Mouse (Mus musculus): ENCODE measurements around the gene Eng.

Gene Eng

DNA sequence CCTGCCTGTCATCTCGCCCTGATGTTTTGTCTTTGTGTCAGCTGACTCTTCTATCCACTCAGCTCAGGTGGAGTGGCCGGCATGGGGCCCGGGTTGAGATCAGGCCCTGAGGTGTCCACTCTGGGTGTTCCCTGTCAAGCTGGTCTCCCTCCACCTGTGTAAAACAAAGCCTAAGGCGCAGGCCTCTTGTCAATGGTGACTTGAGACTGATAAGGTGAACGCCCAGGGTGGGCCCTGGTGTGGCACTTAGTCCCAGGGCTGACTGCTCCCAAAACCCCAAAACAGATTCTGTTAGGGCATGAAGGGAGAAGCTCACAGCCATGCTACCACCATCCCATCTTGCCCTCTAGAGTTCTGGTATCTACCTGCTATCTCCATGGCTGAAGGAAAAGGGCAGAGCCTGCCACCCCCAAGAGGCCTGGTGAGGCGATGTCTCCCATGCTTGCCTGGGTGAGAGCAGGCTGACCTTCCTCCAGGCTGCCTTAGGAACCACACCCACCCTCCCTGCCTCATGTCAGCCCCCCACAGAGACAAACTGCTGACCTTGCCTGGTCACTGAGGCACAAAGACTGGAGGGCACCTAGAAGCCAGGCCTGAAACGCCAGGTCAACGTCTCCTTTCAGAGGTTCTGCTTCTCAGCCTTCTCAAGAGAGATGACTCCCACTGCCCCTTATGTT lies 1.5 kb upstream of the Eng start:
- no peak for DNase-seq (ENCODE audit: low spot score)

DNA sequence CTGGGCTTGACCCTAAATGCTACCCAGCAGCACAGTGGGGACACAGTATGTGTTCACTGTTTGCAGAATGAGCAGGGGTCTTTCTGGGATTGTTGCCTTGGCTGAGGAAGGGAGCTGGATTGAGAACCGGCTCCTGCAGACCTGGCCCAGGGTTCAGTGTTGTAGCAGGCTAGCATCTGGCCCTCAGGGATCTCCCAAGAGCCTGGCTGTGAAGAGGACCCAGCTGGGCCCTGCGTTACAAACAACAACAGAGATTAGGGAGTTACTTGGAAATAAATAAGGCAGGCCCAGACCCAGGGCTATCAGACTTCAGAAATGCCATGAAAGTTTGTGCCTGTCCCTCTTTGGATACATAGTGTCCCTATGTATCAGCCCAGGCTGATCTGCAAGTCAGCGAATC lies 748 bp upstream of the Eng start:
- no peak for DNase-seq (ENCODE audit: low spot score)

DNA sequence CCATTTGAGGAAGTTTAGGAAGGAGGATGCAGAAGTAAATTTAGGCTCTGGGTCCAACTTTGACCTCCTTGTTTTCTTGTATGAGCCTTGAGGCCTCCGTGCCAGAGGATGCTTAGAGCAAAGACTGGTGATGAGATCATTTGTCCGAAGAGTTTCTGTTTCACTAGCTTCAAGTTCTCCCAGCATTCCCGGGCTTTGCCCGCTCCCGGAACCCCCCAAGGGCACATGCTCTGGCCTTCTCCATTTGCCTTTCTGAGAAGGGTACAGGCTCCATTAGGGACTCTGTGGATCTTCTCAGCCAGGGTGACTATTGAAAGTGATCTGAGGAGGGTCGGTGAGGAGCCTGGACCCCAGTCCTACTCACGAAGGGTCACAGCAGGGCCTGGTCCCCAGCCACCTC lies 971 bp downstream of the Eng start:
- no peak for DNase-seq (ENCODE audit: low spot score)

DNA sequence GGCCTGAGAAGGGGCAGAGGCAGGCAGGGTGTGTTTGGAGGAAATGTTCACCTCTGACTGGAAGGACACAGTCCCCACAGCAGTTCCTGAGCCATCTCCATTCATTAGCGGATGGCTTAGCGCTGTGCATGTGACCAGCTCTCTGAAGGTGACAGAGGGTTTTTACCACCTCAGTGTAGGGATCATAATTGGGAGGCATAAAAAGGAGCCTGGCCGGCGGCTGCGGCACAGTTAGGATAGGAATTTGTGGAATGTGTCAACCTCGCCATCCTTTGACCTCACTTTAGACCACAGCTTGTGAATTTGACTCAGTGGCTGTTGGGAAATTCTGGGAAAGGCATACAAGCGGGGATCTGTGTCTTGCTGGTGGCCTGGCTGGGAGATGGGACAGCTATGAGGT lies 7.4 kb downstream of the Eng start:
- DNase-seq (ENCODE audit: low spot score), result no peak

DNA sequence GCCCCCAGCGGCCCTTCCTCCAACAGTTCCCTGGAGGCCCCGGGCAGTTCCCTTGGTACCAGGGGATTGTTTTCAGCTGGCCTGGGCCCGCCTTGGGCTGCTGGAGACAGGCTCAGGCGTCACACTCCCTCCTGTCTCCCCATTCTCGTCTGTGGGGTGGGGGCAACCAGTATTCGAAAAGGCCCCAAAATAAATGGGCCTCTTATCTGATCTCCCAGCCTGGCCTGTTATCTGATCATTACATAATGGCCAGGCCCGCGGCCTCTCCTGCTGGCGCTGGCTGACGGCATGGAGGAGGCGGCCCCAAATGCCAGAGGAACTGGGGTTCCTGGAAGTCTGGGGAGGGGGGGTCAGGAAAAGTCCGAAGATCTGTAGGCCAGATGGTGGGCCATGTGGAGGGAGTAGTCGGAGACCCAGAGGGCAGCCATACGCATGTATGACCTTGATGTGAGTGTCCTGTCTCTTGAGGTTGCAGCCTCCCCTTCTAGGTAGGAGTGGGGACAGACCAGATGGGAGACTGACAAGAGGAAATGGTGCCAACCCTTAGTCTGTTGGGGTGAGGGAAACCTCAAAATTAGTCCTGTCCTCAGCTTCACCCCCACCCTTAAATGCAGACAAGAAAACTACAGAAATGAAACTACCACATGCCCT lies 8.5 kb downstream of the Eng start:
- DNase-seq (ENCODE audit: low spot score), result no peak

DNA sequence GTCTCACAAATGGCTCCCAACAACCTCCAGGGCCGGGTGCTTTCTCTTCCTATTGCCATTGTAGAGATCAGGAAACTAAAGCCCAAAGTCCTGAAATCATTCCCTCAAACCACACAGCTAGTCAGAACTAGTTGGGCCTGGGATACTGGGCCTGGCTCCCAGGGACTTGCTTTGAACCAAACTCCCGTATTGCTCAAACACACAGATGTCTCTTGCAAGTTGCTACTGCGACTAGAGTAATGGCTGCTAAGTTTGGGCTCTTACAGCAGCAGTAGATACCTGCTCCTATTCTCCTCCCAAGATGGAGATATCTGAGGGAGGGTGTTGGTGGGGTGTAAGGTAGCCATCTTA lies 9.0 kb downstream of the Eng start:
- DNase-seq (ENCODE audit: low spot score), result no peak

DNA sequence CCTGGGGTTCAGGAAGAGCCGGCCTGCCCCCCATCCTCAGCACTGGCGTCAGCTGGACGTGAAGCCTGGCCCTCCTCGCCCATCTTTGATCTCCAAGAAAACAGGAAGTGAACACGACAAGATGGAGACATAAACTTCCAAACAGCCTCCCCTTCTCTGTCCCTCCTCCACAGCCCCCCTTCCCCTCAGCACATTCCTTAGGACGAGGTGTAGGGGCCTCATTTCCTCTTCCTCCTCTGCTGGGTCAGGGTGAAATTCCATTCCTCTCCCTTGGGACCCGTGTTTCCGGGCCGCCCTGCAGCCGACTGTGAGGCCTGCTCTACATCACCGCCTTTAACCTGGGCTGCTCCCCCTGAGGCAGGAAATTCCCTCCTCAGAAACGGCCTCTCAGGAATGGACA lies 9.4 kb downstream of the Eng start:
- no peak for DNase-seq (ENCODE audit: low spot score)

DNA sequence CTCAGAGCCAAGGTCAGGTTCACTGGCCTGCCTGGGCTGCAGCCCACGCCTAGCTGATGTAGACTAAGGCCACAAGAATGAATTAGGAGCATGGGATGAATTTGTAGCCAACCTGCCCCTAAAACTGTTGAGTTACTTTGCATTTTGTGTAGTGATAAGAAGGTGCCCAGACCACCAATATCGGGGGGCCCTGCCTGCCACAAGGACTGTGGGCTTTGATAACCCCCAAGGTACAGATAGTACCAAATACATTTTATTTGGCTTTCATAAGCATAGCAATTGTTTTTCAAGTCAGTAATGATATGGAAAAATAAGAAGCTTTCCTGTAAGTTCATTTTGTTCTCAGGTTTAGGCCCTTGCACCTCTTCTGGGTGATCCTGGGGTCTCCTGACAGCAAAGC lies 12.5 kb downstream of the Eng start:
- no peak for DNase-seq (ENCODE audit: low spot score)

DNA sequence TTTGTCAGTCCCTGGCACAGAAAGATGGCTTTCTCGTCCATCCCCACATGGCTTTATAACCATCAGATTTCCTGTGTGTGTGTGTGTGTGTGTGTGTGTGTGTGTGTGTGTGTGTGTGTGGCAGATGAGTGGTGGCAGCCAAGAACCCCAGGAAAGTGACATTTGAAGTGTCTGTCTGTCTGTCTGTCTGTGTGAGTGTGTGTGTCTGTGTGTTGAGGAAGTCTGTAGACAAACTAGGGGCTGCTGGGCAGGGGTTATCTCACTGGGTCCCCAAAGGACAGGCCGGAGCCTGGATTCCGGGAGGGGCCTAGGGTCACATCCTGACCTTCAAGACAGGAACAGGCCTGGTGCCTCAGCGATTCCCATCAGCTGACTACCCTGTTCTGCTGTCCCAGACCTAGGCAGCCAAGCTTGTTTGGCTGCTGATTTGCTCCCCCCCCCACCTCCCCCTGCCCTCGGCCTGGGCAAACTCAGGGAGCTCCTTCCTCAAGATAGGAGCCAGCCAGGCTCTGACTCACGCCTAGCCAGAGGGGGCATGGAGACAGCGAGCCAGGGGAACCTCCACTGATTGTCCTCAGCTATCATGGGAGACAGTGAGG lies 15.2 kb downstream of the Eng start:
- DNase-seq (ENCODE audit: low spot score), result no peak

DNA sequence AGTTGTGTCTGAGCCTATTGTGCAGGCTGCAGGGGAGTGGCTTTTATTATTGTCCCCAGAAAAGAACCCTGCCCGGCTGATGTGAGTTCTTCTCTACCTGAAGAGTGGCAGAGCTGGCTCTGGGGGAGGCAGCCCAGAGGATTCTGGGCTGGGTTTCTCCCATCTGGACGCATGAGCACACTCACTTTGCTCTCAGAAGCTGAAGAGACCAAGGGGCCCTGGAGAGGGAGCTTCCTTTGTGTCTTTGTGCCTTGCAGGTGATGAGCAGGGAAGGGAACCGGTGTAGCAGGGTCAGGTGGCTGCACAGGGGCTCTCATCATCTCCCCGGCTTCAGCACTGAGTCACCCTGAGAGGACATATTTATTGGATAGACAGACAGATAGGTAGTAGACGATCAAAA lies 15.9 kb downstream of the Eng start:
- DNase-seq (ENCODE audit: low spot score), result no peak

DNA sequence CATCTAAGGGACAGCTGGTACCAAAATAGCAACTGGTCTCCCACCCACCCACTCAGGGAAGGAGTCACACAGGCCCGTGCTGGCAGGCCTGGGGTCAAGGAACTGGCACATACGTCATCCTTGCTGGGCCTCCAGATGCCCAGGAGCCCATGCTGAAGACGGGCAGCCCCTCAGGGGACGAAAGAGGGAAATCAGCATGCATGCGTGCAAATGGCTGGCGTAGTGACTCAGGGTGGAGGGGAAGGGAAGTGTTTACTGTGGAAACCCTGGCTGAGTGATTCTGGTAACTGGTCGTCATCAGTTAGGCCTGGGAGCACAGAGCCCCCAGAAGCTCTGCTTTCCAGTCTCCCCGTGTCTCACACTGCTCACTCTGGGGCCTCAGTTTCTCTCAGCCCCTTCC lies 18.9 kb downstream of the Eng start:
- no peak for DNase-seq (ENCODE audit: low spot score)

DNA sequence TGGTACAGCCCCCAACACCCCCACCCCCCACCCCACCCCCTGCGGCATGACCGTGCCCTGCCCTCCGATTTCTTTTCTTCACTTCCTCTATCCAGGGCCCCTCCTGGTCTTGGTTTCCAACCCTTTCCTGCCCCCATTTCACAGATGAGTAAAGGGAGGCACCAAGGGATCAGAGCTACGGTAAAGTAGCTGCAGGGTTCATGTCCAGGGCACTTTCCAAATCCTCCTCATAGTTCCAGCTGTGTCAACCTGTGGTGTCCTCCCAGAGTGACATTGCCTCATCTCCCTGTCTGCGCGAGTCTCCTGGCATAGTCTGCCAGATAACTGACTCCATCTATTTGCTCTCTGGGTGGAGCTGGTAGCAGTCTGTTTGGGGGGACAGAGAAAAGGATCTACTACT lies 19.5 kb downstream of the Eng start:
- no peak for DNase-seq (ENCODE audit: low spot score)

DNA sequence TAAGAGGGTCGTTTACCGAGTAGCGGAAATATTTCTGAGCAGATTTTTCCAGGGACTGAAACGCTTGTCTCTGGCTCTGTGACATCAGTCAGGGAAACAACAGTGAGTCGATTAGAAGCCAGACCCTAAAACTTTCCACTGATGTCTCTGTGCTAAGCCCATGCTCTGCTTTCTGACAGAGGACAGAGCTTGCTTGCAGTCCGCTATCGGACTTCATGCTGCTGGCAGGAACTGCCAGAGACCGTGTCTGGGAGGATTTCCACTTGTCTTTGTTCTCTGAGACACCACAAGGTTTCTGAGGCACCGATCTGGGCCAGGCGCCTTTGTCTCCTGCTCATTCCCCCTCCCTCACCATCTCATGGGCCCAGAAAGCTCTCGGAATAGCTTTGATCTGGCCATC lies 21.4 kb downstream of the Eng start:
- no peak for DNase-seq (ENCODE audit: low spot score)

DNA sequence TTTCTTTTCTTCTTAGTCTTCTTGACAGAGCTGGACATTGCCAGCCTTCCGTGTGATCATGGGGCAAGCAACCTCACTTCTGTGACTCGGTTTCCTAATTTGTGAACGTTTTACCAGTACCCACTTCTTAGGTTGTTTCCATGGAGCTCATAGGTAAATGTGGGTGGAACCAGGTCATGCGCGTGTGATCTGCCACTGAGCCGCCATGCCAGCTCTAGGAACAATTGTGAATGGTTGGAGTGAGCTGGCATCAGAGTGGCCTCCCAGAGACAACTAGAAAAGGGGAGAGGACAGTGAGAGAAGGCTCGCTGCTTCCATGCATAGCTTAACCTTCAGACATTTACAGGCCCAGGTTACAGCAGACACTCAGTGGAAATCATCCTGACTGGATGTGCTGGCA lies 21.8 kb downstream of the Eng start:
- no peak for DNase-seq (ENCODE audit: low spot score)

DNA sequence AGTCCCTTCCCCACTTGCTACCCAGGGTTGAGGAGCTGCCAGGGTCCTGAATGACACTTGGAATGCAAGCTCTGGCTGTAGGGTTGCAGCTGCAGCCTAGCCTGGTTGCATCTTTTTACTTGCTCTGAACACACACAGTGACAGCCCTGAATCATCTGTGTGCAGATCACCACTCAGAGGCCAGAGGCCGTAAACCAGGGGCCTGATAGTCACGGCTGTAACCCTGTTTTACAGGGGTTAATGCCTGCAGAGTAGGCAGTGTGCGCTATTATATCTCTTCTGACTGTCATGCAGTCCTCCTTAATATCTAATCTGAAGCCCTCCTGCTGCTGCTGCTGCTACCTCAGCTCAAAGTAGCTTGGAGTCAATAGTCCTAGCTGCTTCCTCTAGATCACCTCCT lies 23.5 kb downstream of the Eng start:
- no peak for DNase-seq (ENCODE audit: low spot score)

DNA sequence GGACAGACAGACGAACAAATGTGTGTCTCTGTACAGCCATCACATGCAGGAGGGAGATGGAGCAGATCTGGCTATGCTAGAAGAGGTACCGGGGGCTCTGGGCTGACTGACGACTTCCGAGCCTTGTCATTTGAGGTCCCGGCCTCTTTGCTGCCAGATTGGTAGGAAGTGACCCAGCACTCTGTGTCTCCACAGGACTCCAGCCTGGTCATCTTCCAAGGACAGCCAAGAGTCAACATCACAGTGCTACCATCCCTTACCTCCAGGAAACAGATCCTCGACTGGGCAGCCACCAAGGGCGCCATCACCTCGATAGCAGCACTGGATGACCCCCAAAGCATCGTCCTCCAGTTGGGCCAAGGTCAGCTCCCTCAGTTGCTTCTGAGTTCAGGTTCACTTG lies 24.8 kb downstream of the Eng start:
- DNase-seq (ENCODE audit: low spot score), result no peak

DNA sequence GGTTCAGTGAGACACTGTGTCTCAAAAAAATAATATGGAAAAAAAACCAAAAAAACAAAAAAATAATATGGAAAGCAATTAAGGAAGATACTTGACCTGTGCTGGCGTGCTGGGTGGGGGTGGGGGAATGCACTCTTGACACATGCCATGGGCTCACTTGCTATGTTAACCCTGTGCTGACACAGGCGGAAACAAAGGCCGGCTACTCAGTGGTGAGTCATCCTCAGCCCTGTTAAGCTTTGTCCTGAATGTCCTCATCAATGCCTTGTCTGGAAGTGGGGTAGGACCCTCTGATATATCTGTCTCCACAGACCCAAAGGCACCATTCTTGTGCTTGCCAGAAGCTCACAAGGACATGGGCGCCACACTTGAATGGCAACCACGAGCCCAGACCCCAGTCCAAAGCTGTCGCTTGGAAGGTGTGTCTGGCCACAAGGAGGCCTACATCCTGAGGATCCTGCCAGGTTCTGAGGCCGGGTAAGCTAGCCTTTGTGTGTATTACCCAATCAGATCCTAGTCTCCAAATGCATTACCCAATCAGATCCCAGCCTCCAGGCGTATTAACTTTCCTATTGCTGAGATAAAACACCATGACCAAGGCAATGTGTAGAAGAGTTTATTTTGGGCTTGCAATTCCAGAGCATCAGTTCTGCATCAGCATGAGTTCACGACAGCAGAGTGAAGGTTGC lies 25.7 kb downstream of the Eng start:
- DNase-seq (ENCODE audit: low spot score), result no peak

DNA sequence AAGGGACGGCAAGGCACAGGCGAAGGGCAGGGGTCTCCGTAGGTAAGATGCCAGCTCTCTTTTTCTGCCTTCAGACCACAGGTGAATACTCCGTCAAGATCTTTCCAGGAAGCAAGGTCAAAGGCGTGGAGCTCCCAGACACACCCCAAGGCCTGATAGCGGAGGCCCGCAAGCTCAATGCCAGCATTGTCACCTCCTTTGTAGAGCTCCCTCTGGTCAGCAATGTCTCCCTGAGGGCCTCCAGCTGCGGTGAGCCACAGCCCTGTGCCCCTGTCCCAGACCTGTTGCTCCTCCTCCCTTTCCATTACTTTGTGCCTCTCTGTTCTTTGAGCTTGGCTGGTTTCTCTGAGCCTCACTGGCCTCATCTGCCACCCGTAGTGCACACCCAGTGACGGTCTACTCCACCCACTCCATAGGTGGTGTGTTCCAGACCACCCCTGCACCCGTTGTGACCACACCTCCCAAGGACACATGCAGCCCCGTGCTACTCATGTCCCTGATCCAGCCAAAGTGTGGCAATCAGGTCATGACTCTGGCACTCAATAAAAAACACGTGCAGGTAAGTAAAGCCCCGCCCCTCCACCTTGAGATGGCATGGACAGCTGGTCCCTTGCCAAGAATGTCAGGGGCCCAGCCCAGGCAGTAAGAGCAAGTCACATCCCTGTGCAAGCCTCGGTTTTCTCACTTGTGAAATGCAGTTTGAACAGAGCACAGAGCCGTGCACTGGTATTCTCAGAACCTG lies 27.0 kb downstream of the Eng start:
- DNase-seq (ENCODE audit: low spot score), result no peak

DNA sequence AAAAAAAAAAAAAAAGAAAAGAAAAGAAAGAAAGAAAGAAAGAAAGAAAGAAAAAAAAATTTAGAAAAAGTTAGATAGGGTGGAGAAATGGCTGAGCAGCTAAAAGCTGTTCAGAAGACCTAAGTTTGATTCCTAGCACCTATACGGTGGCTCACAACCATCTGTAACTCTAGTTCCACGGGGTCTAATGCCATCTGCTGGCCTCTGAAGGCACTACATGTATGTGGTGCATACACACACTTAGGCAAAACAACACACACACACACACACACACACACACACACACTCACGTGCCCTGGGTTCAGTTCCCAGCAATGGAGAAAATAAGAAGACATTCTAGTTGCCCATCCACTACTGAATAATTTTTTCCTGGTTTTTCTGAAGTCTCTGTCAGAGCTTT lies 30.4 kb downstream of the Eng start:
- no peak for DNase-seq (ENCODE audit: low spot score)

DNA sequence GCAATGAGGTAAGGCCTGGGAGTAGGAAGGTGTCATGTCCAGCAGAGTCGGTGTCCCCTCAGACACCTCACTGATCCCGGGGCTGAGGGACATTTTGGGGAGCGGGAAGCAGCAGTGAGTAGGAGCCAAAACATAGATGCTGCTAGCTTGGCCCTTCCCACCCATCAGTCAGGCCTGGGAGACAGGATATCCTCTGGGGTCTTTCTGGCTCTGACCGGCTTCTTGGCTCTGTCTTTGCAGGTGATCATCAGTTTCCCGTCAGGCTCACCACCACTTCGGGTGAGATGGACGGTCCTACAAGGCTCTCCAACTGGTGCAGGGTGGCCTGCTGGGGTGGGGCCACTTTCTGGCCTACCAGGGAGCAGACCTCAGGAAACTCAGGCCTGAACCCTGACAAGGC lies 31.3 kb downstream of the Eng start:
- no peak for DNase-seq (ENCODE audit: low spot score)

DNA sequence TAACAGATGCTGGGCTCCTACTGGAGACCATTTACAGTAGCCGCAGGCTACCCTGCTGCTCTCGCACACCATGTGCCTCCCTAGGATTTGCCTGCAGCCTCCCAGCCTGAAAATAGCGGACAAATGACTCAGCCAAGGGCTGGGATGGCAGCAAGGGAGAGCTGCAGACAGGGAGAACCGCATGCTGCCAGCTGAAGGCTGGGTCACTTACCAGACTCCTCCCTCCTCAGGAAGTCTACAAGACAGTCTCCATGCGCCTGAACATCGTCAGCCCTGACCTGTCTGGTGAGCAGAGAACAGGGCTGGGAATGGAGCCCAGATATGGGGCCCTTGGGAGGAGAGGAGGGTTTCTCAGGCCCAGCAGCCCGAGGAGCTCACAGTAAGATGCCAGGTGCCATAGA lies 33.7 kb downstream of the Eng start:
- DNase-seq (ENCODE audit: low spot score), result no peak

DNA sequence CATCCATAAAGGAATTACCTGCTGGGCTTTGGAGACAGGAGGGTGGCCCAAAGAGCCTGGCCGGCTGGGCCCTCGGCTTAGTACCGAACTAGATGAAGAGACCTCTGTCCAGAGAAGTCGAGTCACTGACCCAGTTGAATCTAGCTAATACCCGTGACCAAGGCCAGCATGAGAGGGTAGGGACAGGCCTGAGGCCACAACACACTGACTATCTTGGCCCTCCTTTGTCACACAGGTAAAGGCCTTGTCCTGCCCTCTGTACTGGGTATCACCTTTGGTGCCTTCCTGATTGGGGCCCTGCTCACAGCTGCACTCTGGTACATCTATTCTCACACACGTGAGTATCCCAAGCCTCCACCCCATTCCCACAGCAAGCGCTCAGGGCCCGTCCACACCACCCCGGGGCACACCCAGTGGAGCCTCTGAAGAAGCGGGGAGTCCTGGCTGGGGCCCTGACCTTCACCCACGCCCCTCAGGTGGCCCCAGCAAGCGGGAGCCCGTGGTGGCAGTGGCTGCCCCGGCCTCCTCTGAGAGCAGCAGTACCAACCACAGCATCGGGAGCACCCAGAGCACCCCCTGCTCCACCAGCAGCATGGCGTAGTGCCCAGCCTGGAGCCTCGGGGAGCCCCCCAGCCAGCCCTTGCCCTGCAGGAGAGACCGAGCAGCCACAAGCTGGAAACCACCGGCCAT lies 34.7 kb downstream of the Eng start:
- DNase-seq (ENCODE audit: low spot score), result no peak
